Mouse (Mus musculus) c-Kit-positive CD71-negative TER-119-negative erythroid progenitor cells, embryonic 14.5 days (primary cell): ENCODE measurements at regions not wholly inside any gene's neighbourhood (a gene's known extent, or its start where the extent isn't known, plus 50 kb on each side); places are given as distances from the start of the nearest gene placed in this dataset.

Experiments used
- DNase-seq: peaks from one replicate; pipeline ENCODE4 v3.0.0-alpha.2; 2013; ENCODE audit warnings: low read depth

DNA sequence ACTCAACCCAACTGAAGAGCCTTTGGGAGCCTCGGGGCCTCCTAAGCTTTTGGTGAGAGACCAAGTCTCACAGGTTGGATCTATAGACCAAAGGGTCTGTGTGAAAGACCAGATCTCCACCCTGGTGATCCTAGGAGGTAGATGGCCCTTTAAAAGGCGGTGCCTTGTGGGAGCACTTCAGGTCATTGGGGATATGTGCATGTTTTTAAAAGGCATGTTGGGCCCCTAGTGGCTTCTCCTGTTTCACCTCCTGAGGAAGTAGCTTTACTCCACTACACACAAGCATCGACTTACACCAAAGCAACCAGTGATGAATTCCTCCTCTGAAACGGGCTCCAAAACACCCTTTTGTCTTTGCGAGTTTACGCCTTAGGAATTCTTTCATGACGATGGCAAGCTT is 292.3 kb upstream of the Cdh5 start:
- DNase-seq: no peak

- DNase-seq: no peak
Observed at GRCm38 (mm10) chr8:103813954-103814591, 287.4 kb upstream of the Cdh5 start.

GRCm38 (mm10) chr8:103816101-103816894 is 285.1 kb upstream of the Cdh5 start:
- DNase-seq: no peak

- DNase-seq: no peak
Observed at GRCm38 (mm10) chr8:103823541-103823940, 277.9 kb upstream of the Cdh5 start.

DNA sequence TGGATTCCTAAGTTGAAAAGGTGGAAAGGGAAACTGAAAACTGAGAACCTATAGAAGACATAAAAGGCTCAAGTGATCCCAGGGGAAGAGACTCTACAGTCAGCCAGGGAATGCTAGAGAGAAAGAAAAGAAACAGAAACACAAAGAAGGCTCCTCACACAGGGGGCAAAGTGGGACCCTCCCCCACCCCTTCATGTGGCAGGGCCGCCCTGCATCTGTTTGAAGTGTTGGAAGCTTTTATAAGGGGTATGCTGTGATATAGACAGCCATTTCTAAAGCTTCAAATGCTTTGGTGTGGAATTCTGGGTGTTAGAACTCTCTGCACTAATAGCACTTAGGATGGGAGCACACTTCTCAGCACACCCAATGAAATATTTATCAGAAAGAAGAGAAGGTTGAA is 276.7 kb upstream of the Cdh5 start:
- DNase-seq: no peak

DNA sequence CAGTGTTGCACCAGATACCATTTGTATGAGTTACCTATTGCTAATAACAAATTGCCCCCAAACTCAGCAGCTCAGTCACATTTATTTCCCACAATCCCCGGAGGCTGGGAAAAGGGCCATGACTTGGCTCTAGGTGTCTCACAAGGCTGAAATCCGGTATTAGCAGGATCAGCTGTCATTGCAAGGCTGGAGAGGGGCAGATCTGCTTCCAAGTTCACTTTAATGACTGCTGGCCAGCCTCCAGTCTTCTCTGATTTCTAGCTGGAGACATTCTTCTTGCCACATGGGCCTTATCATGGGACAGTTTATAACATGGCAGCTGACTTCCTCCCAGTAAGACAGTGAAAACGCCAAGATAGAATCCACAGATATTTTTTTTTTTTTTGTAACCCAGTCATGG is 276.1 kb upstream of the Cdh5 start:
- DNase-seq: no peak

GRCm38 (mm10) chr8:103830416-103830815 is 271.0 kb upstream of the Cdh5 start:
- no peak for DNase-seq

GRCm38 (mm10) chr8:103839990-103840389 is 261.4 kb upstream of the Cdh5 start:
- no peak for DNase-seq

DNA sequence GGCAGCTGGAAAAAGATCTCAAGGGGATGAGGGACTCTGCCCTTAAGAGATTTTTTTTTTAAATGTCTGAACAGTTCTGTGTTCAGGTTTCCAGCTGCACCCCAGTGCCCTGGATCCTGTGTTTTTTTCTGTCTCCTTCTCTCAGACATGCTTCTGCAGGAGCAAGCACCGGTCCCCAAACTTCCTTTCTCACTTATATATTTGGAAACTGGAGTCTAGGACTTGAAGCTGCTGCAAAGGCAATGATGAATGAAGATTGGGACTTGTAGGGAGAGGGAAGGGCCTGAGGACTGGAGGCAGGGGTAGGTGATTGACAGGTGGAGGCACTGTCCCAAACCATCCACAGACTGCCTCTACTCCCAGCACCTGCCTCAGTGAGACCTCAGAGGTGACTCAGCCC is 255.5 kb upstream of the Cdh5 start:
- no peak for DNase-seq

GRCm38 (mm10) chr8:103846382-103846976 is 254.9 kb upstream of the Cdh5 start:
- DNase-seq: no peak

DNA sequence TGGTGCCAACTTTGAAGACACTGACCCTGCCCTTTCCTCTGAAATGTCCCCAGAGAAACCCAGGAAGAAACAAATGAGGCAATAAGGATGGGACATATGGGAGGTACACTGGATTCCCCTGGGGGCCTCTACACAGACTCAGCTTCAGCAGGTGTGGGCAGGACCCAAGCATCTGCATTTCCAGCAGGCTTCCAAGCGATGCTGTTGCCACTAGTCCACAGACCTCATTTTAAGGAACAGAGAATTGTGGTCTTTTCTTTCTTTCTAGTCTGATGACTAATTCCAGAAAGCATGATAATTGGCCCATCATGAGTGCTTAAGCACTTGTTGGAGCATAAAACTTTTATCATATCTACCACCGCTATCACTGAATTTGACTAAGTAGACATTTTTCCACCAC is 251.6 kb upstream of the Cdh5 start:
- DNase-seq: no peak

DNA sequence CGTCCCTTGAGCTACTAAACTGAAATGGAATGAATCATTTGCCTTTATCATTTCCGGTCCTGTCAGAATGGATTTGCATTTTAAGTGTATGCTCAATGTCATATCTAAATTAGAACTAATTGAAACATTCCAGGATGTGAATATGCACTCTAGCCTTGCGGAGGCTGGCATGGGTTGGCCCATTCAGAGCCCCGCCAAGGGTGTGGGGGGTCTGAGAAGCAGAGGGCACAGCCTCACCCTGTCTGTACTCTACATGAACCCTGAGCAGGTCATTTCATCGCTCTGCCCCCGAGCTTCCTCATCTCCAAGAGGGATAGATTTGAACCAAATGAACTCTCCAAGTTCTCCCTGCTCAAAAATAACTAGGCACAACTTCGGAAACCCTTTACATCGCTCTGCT is 250.1 kb upstream of the Cdh5 start:
- no peak for DNase-seq

GRCm38 (mm10) chr8:103853048-103853447 is 248.4 kb upstream of the Cdh5 start:
- no peak for DNase-seq

GRCm38 (mm10) chr8:103855291-103855690 is 246.1 kb upstream of the Cdh5 start:
- no peak for DNase-seq

DNA sequence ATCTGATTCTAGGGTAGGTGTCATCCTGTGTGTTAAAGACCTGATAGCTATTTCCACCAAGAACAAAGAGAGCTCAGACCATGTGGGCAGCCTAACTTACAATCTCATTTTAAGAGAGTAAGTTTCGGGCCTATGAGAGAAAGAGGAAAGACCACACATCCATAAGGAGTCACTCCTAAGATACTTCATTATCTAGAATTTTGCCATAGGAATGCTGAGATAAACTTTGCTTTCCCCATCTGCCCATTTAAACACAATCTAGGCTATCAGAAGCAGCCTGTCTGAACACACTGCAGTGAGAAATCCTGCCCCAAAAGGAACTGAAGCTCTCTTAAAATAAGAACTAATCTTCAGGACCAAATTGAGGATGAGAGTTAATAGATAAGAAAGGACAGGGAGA is 242.3 kb upstream of the Cdh5 start:
- DNase-seq: no peak

GRCm38 (mm10) chr8:103873598-103874502 is 227.6 kb upstream of the Cdh5 start:
- DNase-seq: no peak

- DNase-seq: no peak
Observed at GRCm38 (mm10) chr8:103874506-103874905, 226.9 kb upstream of the Cdh5 start.

- no peak for DNase-seq
Observed at GRCm38 (mm10) chr8:103879505-103879904, 221.9 kb upstream of the Cdh5 start.

DNA sequence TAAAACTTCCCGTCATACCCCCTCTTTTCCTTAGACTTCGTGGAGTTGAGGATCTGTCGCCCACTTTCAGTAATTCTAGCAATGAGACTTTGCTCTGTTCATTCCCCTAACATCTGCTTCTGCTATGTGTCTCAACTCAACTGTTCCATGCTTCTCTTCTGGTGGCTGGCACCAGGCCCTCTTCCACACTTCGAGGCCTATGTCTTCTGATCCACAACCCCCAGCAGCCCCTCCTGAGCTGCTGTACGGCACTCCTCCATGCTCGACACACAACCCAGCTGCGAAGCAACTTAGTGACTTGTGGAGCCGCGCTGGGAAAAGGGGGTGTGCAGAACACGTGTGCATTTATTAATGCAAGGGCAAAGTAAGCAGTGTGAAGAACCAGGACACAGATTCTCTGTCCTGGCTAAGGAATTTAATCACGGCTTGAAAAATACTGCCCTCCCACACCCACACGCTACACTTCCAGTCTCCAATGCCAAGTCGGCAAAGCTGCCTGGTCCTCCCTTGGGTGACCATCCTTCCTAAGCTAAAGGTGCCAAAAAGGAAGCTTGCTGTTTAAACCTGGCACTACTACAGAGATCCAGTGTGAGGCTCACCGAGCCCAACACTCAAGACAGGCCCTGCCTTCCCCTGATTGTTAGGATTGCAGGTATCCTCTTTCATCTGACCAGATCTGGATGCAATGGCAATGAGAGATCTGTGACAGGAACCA is 220.8 kb upstream of the Cdh5 start:
- DNase-seq: no peak

GRCm38 (mm10) chr8:103881146-103881486 is 220.3 kb upstream of the Cdh5 start:
- DNase-seq: no peak

DNA sequence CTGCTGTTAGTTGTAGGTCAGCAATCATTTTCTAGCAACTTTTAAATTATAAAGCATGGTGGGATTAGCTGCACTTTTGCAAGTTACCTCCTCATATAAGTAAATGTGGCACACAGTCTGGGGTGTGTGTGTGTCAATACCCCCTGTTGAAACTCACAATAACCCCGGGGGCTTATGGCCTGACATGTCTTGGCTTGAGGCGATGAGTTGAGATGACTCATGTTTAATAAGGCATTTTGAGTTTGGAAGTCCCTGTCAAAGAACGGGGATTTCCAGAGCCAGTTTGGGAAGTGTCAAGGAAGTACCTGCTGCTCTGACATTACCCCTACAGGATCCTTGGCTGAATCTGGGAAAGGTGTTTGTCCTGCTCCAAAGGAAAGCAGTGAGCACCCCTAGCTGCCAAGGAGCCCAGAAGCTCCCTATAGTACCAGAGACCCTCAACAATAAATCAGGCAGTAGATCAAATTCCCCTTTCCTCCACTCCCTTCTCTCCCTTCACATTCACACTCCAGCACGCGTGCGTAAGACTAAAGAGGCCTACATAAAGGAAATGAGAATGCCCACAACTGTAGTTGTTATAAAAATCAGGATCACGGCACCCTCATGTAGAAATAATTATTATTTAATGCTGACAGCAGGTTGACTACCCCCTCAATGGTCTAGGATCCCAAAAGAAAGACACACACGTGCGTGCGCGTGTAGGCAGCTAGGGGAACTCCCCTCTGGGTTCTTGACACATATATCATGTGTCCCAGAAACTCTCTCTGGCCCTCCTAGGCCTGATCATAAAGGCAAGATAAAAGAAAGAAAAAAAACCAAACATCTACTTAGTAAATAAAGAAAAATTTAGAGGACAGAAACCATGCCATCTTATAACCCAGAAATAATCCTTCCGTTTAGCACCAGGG is 216.3 kb upstream of the Cdh5 start:
- DNase-seq: no peak
